Mouse (Mus musculus): ENCODE results near the gene Fbll1.

DNA sequence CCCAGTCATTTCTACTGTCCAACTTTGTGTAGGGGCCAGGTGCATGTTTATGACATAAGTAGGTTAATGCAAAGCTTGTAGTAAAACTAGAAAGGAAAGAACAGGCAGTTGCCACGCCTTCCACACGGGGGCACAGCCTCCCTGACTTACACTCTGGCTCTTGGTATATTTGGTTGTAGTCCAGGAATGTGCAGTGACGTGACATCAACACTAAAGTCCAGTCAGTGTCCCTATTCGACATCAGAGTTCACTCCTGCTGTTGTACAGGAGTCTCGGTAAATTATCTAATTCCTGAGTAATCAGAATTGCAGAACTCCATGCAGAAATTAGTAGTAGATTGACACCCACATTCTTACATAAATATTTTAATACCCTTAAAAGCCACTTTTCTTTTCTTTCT lies 15.6 kb downstream of the Fbll1 start:
- no peak for TF ChIP-seq ZC3H11A (IDR thresholded peaks at IDR 0.05; ENCODE audit: borderline replicate concordance, low read depth, low read length)
- TF ChIP-seq MAFK (IDR thresholded peaks at IDR 0.05; ENCODE audit: insufficient read depth, low read depth, low read length): no peak
- no peak for TF ChIP-seq CHD2 (IDR thresholded peaks at IDR 0.05; ENCODE audit: low read depth, low read length)
- TF ChIP-seq ZNF384 (IDR thresholded peaks at IDR 0.05; ENCODE audit: low read depth, low read length): no peak
- TF ChIP-seq HCFC1 (IDR thresholded peaks at IDR 0.05; ENCODE audit: borderline replicate concordance, insufficient read depth, low read length): no peak

Measured in ES-E14 (cell line).